Mouse (Mus musculus) B cell, adult 2 months (primary cell): ENCODE results near the gene Akr1c20.

Source experiments
- DNase-seq, 2 experiments: peaks; one replicate each; pipeline ENCODE4 v3.0.0; 2022

Akr1c20 gene

DNA sequence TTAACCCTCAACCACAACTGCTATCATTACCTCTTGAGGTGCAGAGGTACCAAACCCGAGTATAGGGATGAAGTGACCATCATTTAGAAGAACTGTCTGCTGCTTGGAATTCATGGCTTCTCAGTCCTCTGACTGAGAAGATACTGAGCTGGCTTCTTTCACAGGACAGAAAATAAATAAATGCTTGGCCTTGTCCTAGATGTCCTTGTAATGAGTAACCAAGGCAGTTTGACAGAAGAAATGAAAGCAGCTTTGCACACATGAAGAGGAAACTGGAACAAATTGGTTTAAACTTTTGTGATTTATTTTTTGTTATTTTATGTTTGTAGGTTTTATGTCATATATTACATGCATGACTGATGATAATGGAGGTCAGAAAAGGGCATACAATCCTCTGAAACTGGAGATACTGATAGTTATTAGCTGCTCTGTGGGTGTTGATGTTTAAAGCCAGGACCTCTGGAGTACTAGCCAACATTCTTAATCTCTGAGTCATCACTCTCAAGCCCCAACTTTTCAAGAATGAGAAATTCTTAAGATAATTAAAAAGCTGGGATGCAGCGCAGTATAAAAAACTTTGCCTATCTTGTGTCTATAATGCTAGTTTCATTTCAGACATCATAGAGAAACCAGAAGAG, at the start of gene Akr1c20:
TSS of gene Akr1c20 (minus strand) at position 145 of the 638 bp plus-strand sequence.
- no peak for DNase-seq

GRCm38 (mm10) chr13:4565996-4566395, 42.9 kb upstream of the Akr1c20 start:
- no peak for DNase-seq

- DNase-seq: no peak
These were observed 37.4 kb upstream of the Akr1c20 start for GRCm38 (mm10) chr13:4560500-4560899.

- DNase-seq: no peak
These were observed 36.0 kb upstream of the Akr1c20 start for GRCm38 (mm10) chr13:4559143-4559542.

- no peak for DNase-seq
These were observed 8.3 kb downstream of the Akr1c20 start for GRCm38 (mm10) chr13:4514811-4515210.

DNA sequence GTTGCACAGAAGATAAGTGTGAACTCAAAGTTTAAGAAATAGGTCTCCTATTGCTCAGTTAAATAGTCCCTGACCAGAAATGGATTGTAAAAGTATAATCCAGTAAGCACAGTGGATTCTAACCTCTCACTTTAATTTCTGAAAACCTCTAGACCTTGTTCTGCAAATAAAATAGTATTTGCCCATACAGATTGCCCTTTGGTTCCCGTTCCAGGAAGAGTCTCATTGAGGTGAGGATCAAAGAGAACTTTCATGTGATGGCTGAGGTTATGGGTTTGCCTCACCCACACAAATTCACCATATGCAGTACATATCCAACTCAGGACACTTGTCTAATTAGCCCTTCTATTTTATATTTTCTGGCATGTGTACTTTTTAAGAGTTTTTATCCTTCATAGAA, 55.2 kb downstream of the Akr1c20 start:
- DNase-seq: no peak

- DNase-seq: no peak
These were observed 57.5 kb downstream of the Akr1c20 start for GRCm38 (mm10) chr13:4465641-4466040.
